Mouse (Mus musculus) liver, embryonic 14.5 days (tissue): ENCODE data around the gene Bcl9. TPM values are rescaled to one million over a fixed set of nuclear protein-coding genes. Genes with fewer than 3 reads are reported as not detected.

Source experiments
- ATAC-seq: fragments of 200-750 bp; cut with Nextera tagmentation; 2 replicates; pipeline ENCODE4 v1.8.0; 2017; ENCODE audit warnings: moderate number of reproducible peaks, mild to moderate bottlenecking, moderate library complexity; ENCODE audit not compliant: insufficient read depth
- DNase-seq, 3 experiments: peaks; one replicate each; pipeline ENCODE4 v3.0.0-alpha.2; 2012 to 2013; ENCODE audit warnings: low read depth in 3 of 3, low spot score in 3 of 3
- H3K27ac ChIP-seq: fragments of 300-500 bp; sonication (generic); 2 replicates; pipeline ENCODE4 v1.5.1; 2014; ENCODE audit warnings: moderate library complexity, mild to moderate bottlenecking, control low read depth, inconsistent platforms
- H3K27me3 ChIP-seq: fragments of 300-500 bp; sonication (generic); 2 replicates; pipeline ENCODE4 v1.6.1; 2014; ENCODE audit warnings: mild to moderate bottlenecking, low read length, moderate library complexity; ENCODE audit not compliant: control insufficient read depth, insufficient read depth
- H3K36me3 ChIP-seq: fragments of 300-500 bp; sonication (generic); replicated peaks from 2 replicates; pipeline ENCODE4 v1.6.1; 2014; ENCODE audit warnings: low read depth; ENCODE audit not compliant: control insufficient read depth, insufficient read depth
- H3K4me1 ChIP-seq, 2 experiments: fragments of 200-500 bp in 1 of 2; fragments of 300-500 bp in 1 of 2; sonication (generic) in 1 of 2; replicated peaks; 2 replicates each; pipeline ENCODE4 v1.6.1; 2012 to 2014; ENCODE audit warnings: antibody characterized with exemption in 1 of 2, inconsistent platforms in 1 of 2, low read length in 1 of 2; ENCODE audit not compliant: control insufficient read depth in 2 of 2, insufficient read depth in 2 of 2
- H3K4me2 ChIP-seq: fragments of 300-500 bp; sonication (generic); 2 replicates; pipeline ENCODE4 v1.6.1; 2014; ENCODE audit warnings: low read depth, mild to moderate bottlenecking, control low read depth, moderate library complexity
- H3K4me3 ChIP-seq, 2 experiments: fragments of 200-500 bp in 1 of 2; fragments of 300-500 bp in 1 of 2; sonication (generic) in 1 of 2; 2 replicates each; pipeline ENCODE4 v1.5.1; 2012 to 2014; ENCODE audit warnings: low read depth in 2 of 2, low read length in 2 of 2, mild to moderate bottlenecking in 2 of 2, control low read depth in 1 of 2, inconsistent platforms in 1 of 2, moderate library complexity in 1 of 2; ENCODE audit not compliant: insufficient read depth in 1 of 2
- H3K9ac ChIP-seq: fragments of 300-500 bp; sonication (generic); replicated peaks from 2 replicates; pipeline ENCODE4 v1.6.1; 2014; ENCODE audit warnings: mild to moderate bottlenecking, control low read depth, moderate library complexity
- H3K9me3 ChIP-seq: fragments of 300-500 bp; sonication (generic); 2 replicates; pipeline ENCODE4 v1.6.1; 2016; ENCODE audit warnings: low read length, mixed read lengths; ENCODE audit not compliant: control insufficient read depth
- CTCF ChIP-seq: IDR thresholded peaks from 2 replicates; pipeline ENCODE4 v1.5.1; 2016; ENCODE audit warnings: antibody characterized with exemption, low read depth, control low read depth
- EP300 ChIP-seq: IDR thresholded peaks from 2 replicates; pipeline ENCODE4 v1.6.1; 2016; ENCODE audit warnings: antibody characterized with exemption, low read depth
- WGBS: fragments of 180-500 bp; shearing (Covaris S2); extraction: QIAGEN DNeasy Blood & Tissue Kit; methylation state at CpG from one replicate; pipeline ENCODE4 v1.1.7; 2014; ENCODE audit not compliant: insufficient replicate concordance; 5-methylcytosine and 5-hydroxymethylcytosine counted together
- polyA plus RNA-seq, 2 experiments: library from polyadenylated mRNA; depleted of rRNA in 1 of 2; stranded (reverse) in 1 of 2; unstranded in 1 of 2; fragments of >200 nt; fragmentation: Nextera tagmentation in 1 of 2; extraction: Ambion mirVana in 1 of 2; gene quantifications; 2 replicates each; pipeline versions ENCODE4 v1.2.1 to v1.2.3; 2012 to 2014

Bcl9 gene
- polyA plus RNA-seq, 2 experiments, result 1.6 to 2.4 TPM

- Histone ChIP-seq H3K4me3 (no peak overlapping the region), H3K36me3 (no peaks in the 10 kb centered on the region), H3K9me3 (no peaks in the 10 kb centered on the region), H3K4me2 (no peak overlapping the region), H3K9ac (no peak overlapping the region), H3K27me3 (no peaks in the 10 kb centered on the region), H3K4me1 (no peaks in the 10 kb centered on the region), H3K27ac (no peak overlapping the region)
- peak; percentile 34 for TF ChIP-seq CTCF
- TF ChIP-seq EP300, result no peak
- DNase-seq (no peak), ATAC-seq (no peak)
- WGBS, result 59% methylated on average over 1 of the region's 1 CpGs
Measured at GRCm38 (mm10) chr3:97262235-97262634, 35.5 kb downstream of the Bcl9 start.

DNA sequence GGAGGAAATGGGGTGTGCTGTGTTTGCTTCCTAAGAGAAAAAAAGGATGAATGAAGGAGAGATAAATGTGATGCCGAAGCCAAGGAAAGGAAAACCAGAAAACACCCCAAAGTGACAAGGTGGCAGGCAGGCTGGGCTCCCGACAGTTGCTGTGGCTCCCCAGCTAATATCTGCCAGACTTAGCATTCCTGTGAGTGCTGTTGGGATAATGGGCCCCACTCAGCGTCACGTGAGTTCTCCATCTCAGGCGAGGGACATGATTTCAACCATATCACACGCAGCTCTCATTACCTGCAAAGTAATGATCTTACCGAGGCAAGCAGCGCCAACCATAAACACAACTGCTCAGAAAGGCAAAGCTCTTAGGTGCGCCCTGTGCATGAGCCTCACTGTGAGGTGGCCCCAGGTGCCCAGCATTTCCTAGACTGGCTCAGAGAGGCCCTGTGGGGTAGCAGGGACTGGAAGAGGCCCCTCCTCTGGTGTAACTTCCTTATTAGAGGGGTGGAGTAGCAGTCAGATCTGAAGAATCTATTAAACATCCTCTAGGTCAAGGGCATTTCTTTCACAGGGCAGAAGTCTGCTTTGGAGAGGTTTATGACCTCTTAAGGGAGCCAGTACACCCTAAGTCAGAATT lies 41.9 kb downstream of the Bcl9 start:
- H3K4me1 ChIP-seq, result 0 out of 4 replicates have a peak, but pooled peaks cover 0 to 2% of the 10 kb centered on the region in 2 experiments
- no peaks in the 10 kb centered on the region for H3K27me3 ChIP-seq
- TF ChIP-seq EP300, result no peak
- no peak for TF ChIP-seq CTCF
- H3K9ac ChIP-seq, result no peak overlapping the region
- WGBS, result 30% methylated on average over 9 of the region's 9 CpGs
- no peak for DNase-seq
- ATAC-seq, result no peak
- H3K27ac ChIP-seq, result no peak overlapping the region
- no peaks in the 10 kb centered on the region for H3K36me3 ChIP-seq
- H3K9me3 ChIP-seq, result no peaks in the 10 kb centered on the region
- H3K4me3 ChIP-seq, result no peak overlapping the region
- no peak overlapping the region for H3K4me2 ChIP-seq

DNA sequence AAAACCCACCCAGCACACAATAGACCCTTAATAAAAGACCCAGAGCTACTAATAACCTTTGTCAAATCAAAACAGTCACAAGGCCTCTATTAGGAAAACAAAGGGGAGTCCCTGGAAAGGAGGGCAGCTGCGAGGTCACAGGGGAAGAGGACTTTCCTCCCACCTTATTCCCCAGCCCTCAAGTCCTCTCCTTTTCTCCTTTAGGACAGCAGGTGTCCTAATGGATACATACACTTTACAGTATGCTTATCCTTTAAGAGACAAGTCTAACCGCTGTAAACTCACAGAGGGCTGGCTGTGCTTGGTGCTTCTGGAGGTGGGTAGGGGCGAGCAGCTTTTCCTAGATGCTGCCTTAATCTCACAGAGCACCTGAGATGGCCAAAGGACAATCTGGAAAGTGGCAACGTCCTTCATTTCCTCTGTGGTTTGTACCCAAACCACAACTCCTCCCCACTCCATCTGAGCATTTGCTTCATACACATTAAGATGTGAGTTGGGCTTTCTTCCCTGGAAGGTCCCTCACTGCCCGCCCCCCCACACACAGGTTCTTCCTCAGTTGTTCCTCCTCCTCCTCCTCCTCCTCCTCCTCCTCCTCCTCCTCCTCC lies 42.8 kb downstream of the Bcl9 start:
- Histone ChIP-seq H3K9ac (no peak overlapping the region), H3K4me2 (no peak overlapping the region), H3K27ac (no peak overlapping the region), H3K9me3 (no peaks in the 10 kb centered on the region), H3K4me3 (no peak overlapping the region), H3K27me3 (no peaks in the 10 kb centered on the region), H3K36me3 (no peaks in the 10 kb centered on the region), H3K4me1 (0 out of 4 replicates have a peak, but pooled peaks cover 0 to 2% of the 10 kb centered on the region in 2 experiments)
- ATAC-seq (no peak), DNase-seq (no peak)
- WGBS, result 7% methylated on average over 4 of the region's 5 CpGs
- no peak for TF ChIP-seq CTCF
- TF ChIP-seq EP300, result no peak

GRCm38 (mm10) chr3:97253823-97254600 lies 43.7 kb downstream of the Bcl9 start:
- H3K4me3 ChIP-seq, result no peak overlapping the region
- WGBS, result 49% methylated on average over 9 of the region's 9 CpGs
- no peaks in the 10 kb centered on the region for H3K36me3 ChIP-seq
- no peak overlapping the region for H3K4me2 ChIP-seq
- H3K27ac ChIP-seq, result no peak overlapping the region
- no peak for DNase-seq
- 0 out of 4 replicates have a peak, but pooled peaks cover 0 to 2% of the 10 kb centered on the region in 2 experiments for H3K4me1 ChIP-seq
- TF ChIP-seq CTCF, result no peak
- no peak for TF ChIP-seq EP300
- H3K9me3 ChIP-seq, result no peaks in the 10 kb centered on the region
- no peak overlapping the region for H3K9ac ChIP-seq
- no peak for ATAC-seq
- H3K27me3 ChIP-seq, result no peaks in the 10 kb centered on the region

DNA sequence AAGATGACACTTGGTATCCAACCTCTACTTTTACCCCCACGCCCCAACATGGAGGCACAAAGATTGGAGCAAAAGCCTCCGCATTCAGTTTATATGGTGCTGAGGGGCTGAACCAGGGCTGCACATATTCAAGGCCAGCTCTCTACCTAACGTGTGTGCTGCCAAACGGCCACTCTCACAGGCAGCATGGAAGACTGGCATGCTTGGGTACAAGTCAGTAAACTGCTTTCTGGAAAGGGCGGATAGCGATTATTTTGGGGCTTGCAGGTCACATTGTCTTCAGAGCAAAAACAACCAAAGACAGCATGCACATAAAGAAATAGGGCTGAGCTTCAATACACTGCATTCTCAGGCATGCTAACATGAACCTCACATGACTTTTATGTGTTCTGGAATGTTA lies 44.8 kb downstream of the Bcl9 start:
- 62% methylated on average over 6 of the region's 6 CpGs for WGBS
- Histone ChIP-seq H3K9me3 (no peaks in the 10 kb centered on the region), H3K9ac (no peak overlapping the region), H3K36me3 (no peaks in the 10 kb centered on the region), H3K27me3 (no peaks in the 10 kb centered on the region), H3K4me2 (no peak overlapping the region), H3K4me3 (no peak overlapping the region), H3K4me1 (0 out of 4 replicates have a peak, but pooled peaks cover 0 to 2% of the 10 kb centered on the region in 2 experiments), H3K27ac (no peak overlapping the region)
- no peak for DNase-seq
- no peak for TF ChIP-seq CTCF
- ATAC-seq, result no peak
